Mouse (Mus musculus): ENCODE data around the gene Unc13a. TPM values are rescaled to one million over a fixed set of nuclear protein-coding genes. Genes with fewer than 3 reads are reported as not detected.
A peak's percentile ranks its signal among the peaks of the same experiment; 100 is the strongest.

Unc13a gene
- polyA plus RNA-seq, 1 experiment from 2014 or later, result 22.4 TPM

DNA sequence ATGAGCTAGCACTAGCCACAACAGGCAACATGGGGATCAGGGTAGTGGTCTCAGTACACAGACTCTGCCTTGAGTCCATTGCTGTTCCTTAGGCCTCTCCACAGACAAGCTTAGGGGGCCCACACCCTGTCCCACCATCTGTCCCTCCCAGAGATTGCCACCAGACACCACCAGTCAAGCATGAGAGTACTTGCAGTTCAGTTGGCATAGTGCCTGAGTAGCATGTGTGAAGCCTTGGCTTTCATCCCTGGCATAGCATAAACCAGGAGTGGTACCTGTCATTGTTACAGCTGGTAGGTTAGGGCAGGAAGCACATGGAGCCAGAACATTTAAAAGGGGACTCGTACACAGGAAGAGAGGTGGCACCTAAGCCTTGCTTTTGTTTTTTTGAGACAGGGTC lies 11.8 kb downstream of the Unc13a start:
- ATAC-seq, result peak; percentile 17; the same call in 1 of the 2 replicates
- no peak overlapping the region for H3K4me3 ChIP-seq (ENCODE audit: low read length)
- H3K9me3 ChIP-seq (ENCODE audit: control insufficient read depth, low read length), result no peaks in the 10 kb centered on the region
- H3K36me3 ChIP-seq (ENCODE audit: control insufficient read depth, insufficient read depth, low read length), result peaks cover 28% of the 10 kb centered on the region
- H3K4me2 ChIP-seq (ENCODE audit: low read length), result no peak overlapping the region
- peaks cover 25% of the 10 kb centered on the region for H3K27me3 ChIP-seq (replicated peaks; ENCODE audit: control insufficient read depth, insufficient read depth, low read length)
- 70% methylated on average over 1 of the region's 1 CpGs for WGBS
- H3K27ac ChIP-seq (ENCODE audit: low read depth, low read length), result peak overlapping the region; percentile 39; the same call in 1 of the 2 replicates
- H3K4me1 ChIP-seq (ENCODE audit: control insufficient read depth, insufficient read depth, low read depth, low read length), result peaks cover 5% of the 10 kb centered on the region; the same call in 1 of the 2 replicates
- no peak overlapping the region for H3K9ac ChIP-seq (ENCODE audit: low read depth, low read length)

DNA sequence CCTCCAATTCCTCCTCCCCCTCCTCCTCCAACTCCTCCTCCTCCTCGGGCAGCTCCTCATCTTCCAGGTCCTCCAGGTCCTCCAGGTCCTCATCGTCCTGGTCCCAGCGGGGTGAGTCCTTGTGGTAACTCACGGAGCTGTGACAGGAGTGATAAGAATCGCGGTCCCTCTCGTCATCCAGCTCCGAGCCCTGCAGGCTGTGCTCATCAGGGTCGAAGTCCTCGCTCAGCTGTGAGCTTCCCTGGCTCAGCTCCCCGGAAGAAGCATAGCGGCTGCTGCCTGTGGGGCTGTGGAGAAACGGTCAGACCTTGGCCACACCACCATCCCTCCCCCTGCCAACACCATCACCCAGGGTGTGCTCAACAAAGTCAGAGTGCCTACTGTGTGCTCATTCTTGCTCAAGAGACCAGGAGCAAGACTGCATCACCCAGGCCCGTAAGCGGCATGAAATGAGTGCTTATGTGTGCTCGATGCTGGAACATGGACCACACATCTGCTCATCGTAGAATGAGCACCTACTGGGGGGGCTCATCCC lies 13.0 kb downstream of the Unc13a start:
- peaks cover 27% of the 10 kb centered on the region for H3K36me3 ChIP-seq (ENCODE audit: control insufficient read depth, insufficient read depth, low read length)
- no peak overlapping the region for H3K27ac ChIP-seq (ENCODE audit: low read depth, low read length)
- H3K9me3 ChIP-seq (ENCODE audit: control insufficient read depth, low read length), result no peaks in the 10 kb centered on the region
- WGBS, result 32% methylated on average over 17 of the region's 17 CpGs
- ATAC-seq, result no peak
- peaks cover 25% of the 10 kb centered on the region for H3K27me3 ChIP-seq (replicated peaks; ENCODE audit: control insufficient read depth, insufficient read depth, low read length)
- no peak overlapping the region for H3K4me2 ChIP-seq (ENCODE audit: low read length)
- no peak overlapping the region for H3K4me3 ChIP-seq (ENCODE audit: low read length)
- H3K9ac ChIP-seq (ENCODE audit: low read depth, low read length), result no peak overlapping the region
- peaks cover 5% of the 10 kb centered on the region; the same call in 1 of the 2 replicates for H3K4me1 ChIP-seq (ENCODE audit: control insufficient read depth, insufficient read depth, low read depth, low read length)

DNA sequence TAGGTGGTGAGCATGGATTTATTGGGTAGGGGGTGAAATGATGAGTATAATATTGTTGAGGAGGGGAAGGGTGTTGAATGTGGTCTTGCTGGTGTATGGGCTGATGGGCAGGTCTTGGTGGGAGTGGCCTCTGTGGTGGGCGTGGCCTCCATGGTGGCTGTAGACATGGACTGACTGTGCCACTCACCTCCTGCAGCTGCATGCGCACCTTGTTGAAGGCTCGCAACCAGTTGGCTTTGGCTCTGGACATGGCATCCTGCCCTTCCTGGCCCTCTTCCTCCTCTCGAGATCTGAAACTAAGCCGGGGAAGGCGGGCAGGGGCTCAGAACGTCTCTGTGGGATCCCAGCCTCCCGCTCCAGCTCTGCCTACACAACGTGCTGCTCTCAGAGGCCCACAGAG lies 13.7 kb downstream of the Unc13a start:
- Histone ChIP-seq H3K9me3 (ENCODE audit: control insufficient read depth, low read length) (no peaks in the 10 kb centered on the region), H3K4me3 (ENCODE audit: low read length) (no peak overlapping the region)

DNA sequence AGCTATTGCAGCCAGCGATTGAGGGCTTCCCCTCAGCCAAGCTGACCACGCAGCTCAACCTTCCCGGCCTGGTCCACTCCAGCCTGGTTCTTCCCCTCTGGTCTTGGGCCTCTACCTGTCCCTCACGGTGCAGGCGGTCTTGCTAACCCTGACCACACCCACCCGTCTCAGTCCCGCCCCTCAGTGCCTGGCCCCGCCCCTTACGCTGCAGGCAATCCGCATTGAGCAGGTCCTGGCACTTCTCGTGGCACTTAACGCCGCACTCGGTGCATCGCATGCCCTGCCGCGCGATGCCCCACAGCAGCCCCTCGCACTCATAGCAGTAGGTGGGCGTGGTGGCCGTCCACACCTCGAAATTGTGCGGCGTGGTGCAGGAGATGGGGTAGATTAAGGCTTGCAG lies 17.0 kb downstream of the Unc13a start:
- H3K27me3 ChIP-seq (replicated peaks; ENCODE audit: control insufficient read depth, insufficient read depth, low read length), result peaks cover 21% of the 10 kb centered on the region
- no peak overlapping the region for H3K27ac ChIP-seq (ENCODE audit: low read depth, low read length)
- H3K4me2 ChIP-seq (ENCODE audit: low read length), result 0 out of 2 replicates have a peak overlapping the region, but pooled peaks have one; percentile 15
- 6% methylated on average over 24 of the region's 24 CpGs for WGBS
- peaks cover 28% of the 10 kb centered on the region for H3K36me3 ChIP-seq (ENCODE audit: control insufficient read depth, insufficient read depth, low read length)
- no peak overlapping the region for H3K9ac ChIP-seq (ENCODE audit: low read depth, low read length)
- no peak for ATAC-seq
- no peaks in the 10 kb centered on the region for H3K9me3 ChIP-seq (ENCODE audit: control insufficient read depth, low read length)
- H3K4me3 ChIP-seq (ENCODE audit: low read length), result no peak overlapping the region
- H3K4me1 ChIP-seq (ENCODE audit: control insufficient read depth, insufficient read depth, low read depth, low read length), result no peaks in the 10 kb centered on the region

More for the DNA sequence above, 13.7 kb downstream of the Unc13a start:
- Histone ChIP-seq H3K27me3 (replicated peaks; ENCODE audit: control insufficient read depth, insufficient read depth, low read length) (peaks cover 25% of the 10 kb centered on the region), H3K36me3 (ENCODE audit: control insufficient read depth, insufficient read depth, low read length) (peaks cover 26% of the 10 kb centered on the region), H3K9ac (ENCODE audit: low read depth, low read length) (no peak overlapping the region; the same call in 1 of the 2 replicates), H3K4me2 (ENCODE audit: low read length) (no peak overlapping the region), H3K4me1 (ENCODE audit: control insufficient read depth, insufficient read depth, low read depth, low read length) (peaks cover 5% of the 10 kb centered on the region; the same call in 1 of the 2 replicates), H3K27ac (ENCODE audit: low read depth, low read length) (no peak overlapping the region)
- 22% methylated on average over 8 of the region's 9 CpGs for WGBS
- ATAC-seq, result no peak

DNA sequence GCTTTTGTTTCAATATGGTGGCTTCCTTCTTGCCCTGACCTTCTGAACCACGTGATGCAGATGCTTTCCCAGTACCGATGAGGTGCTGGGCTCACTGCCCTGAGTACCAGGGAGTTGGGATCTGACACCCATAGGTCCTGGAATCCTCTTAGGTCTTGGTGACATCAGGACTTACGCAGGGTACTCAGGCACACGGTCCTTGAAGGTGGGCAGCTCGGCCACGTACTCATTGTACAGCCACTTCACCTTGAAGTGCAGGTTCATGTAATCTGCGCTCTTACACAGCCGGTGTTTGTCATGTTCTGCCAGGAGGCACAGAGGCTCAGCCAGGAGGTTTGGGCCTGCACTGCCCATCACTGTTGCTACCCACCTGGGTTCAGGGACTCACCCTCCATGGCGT lies 26.0 kb downstream of the Unc13a start:
- Histone ChIP-seq H3K9ac (ENCODE audit: low read depth, low read length) (no peak overlapping the region), H3K4me3 (ENCODE audit: low read length) (no peak overlapping the region), H3K27ac (ENCODE audit: low read depth, low read length) (no peak overlapping the region), H3K4me1 (ENCODE audit: control insufficient read depth, insufficient read depth, low read depth, low read length) (no peaks in the 10 kb centered on the region), H3K27me3 (replicated peaks; ENCODE audit: control insufficient read depth, insufficient read depth, low read length) (no peaks in the 10 kb centered on the region), H3K36me3 (ENCODE audit: control insufficient read depth, insufficient read depth, low read length) (peaks cover 32% of the 10 kb centered on the region), H3K9me3 (ENCODE audit: control insufficient read depth, low read length) (no peaks in the 10 kb centered on the region), H3K4me2 (ENCODE audit: low read length) (no peak overlapping the region)
- WGBS, result 87% methylated on average over 9 of the region's 9 CpGs
- ATAC-seq, result no peak

DNA sequence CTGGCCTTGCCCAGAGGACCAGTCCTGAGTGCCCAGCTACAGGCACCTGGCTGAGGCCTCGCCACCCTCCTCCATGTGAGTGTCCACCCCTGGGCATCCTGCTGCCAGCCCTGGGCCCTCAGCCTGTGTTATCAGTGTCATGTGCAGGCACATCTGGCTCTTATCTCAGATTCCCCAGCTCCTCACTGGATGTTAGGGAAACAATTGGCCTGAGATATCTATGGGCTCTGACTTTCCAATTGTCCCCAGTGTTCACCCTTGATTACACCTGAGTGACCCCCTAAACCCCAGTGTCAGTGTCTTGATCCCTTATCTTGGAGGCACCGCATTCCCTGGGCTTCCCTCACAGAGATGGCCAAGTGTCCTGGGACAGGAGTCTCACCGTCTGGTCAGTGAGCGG lies 32.2 kb downstream of the Unc13a start:
- peaks cover 28% of the 10 kb centered on the region for H3K36me3 ChIP-seq (ENCODE audit: control insufficient read depth, insufficient read depth, low read length)
- no peak overlapping the region for H3K9ac ChIP-seq (ENCODE audit: low read depth, low read length)
- H3K4me3 ChIP-seq (ENCODE audit: low read length), result no peak overlapping the region
- H3K4me2 ChIP-seq (ENCODE audit: low read length), result no peak overlapping the region
- no peak overlapping the region for H3K27ac ChIP-seq (ENCODE audit: low read depth, low read length)
- H3K9me3 ChIP-seq (ENCODE audit: control insufficient read depth, low read length), result no peaks in the 10 kb centered on the region
- no peaks in the 10 kb centered on the region; the same call in 1 of the 2 replicates for H3K27me3 ChIP-seq (replicated peaks; ENCODE audit: control insufficient read depth, insufficient read depth, low read length)
- H3K4me1 ChIP-seq (ENCODE audit: control insufficient read depth, insufficient read depth, low read depth, low read length), result peaks cover 2% of the 10 kb centered on the region; the same call in 1 of the 2 replicates
- ATAC-seq, result no peak
- WGBS, result 88% methylated on average over 4 of the region's 4 CpGs

DNA sequence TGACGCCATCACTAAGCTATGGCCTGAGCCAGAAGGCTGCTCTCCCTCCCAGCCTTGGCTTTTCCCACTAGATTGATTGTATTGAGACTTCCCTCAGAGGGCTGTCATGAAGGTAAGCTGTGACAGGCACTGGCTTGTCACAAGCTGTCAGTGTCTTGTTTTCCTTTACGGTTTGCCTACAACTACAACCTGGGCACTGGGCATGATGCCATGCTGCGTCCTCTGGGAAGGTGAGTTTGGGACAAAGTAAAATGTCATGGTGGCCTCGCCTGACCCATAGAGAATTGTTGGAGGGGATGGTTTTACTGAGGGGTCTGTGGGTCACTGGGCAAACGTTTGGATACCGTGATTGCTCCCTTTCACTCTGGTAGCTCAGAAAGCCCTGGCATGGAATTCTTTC lies 33.2 kb downstream of the Unc13a start:
- no peak overlapping the region for H3K4me2 ChIP-seq (ENCODE audit: low read length)
- no peak for ATAC-seq
- WGBS, result 71% methylated on average over 6 of the region's 6 CpGs
- no peak overlapping the region for H3K4me3 ChIP-seq (ENCODE audit: low read length)
- peaks cover 4% of the 10 kb centered on the region; the same call in 1 of the 2 replicates for H3K4me1 ChIP-seq (ENCODE audit: control insufficient read depth, insufficient read depth, low read depth, low read length)
- peaks cover 25% of the 10 kb centered on the region for H3K36me3 ChIP-seq (ENCODE audit: control insufficient read depth, insufficient read depth, low read length)
- no peak overlapping the region for H3K9ac ChIP-seq (ENCODE audit: low read depth, low read length)
- no peaks in the 10 kb centered on the region; the same call in 1 of the 2 replicates for H3K27me3 ChIP-seq (replicated peaks; ENCODE audit: control insufficient read depth, insufficient read depth, low read length)
- H3K9me3 ChIP-seq (ENCODE audit: control insufficient read depth, low read length), result no peaks in the 10 kb centered on the region
- H3K27ac ChIP-seq (ENCODE audit: low read depth, low read length), result no peak overlapping the region

DNA sequence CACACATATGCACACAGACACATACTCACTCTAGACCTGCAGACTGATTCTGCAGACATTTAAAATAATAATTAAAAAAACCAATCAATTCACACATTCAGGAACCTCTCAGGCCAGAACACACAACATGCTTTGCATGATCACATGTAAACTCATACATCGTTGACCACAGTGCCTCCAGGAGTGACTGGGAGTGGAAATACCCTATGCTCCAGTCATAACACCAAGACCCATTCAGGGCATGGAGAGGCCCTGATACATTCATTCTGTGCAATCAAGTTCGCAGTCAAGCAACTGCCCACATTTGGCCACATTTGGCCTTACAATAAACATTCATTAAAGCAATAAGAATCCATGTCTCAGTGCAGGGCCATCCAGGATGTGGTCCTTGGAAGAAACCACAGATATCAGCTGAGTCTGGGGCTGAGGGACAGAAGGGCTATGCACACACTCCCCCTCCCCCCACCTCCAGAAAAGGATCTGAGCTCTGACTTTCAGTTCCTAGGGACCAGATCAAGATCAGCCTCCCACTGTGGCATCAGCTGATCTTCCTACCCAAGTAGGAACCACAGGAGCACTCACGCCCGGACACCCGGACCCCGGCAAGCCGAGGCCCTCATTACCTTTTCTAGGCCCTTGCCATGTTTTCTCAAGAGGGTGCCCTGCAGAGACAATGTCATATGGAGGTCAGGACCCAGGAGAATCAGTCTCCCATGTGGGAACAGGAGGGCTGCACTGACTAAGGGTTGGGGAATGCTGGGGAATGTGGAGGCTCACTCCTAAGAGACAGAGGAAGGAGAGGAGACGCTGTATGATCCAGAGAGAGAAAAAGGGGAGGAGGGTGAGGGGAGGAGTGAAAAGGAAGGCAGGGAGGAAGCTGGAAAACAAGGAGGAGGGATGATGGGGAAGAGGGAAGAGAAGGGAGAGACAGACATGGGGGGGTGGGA lies 34.1 kb downstream of the Unc13a start:
- Histone ChIP-seq H3K9ac (ENCODE audit: low read depth, low read length) (no peak overlapping the region), H3K36me3 (ENCODE audit: control insufficient read depth, insufficient read depth, low read length) (peaks cover 25% of the 10 kb centered on the region), H3K27ac (ENCODE audit: low read depth, low read length) (no peak overlapping the region), H3K4me2 (ENCODE audit: low read length) (no peak overlapping the region), H3K27me3 (replicated peaks; ENCODE audit: control insufficient read depth, insufficient read depth, low read length) (peaks cover 2% of the 10 kb centered on the region), H3K4me3 (ENCODE audit: low read length) (no peak overlapping the region), H3K9me3 (ENCODE audit: control insufficient read depth, low read length) (no peaks in the 10 kb centered on the region), H3K4me1 (ENCODE audit: control insufficient read depth, insufficient read depth, low read depth, low read length) (peaks cover 4% of the 10 kb centered on the region; the same call in 1 of the 2 replicates)
- ATAC-seq, result no peak
- 63% methylated on average over 8 of the region's 8 CpGs for WGBS

All from hindbrain, embryonic 16.5 days (tissue).